Mouse (Mus musculus) C2C12 (cell line): ENCODE results near the gene Id1.

Source experiments
- CEBPB ChIP-seq: IDR thresholded peaks from one replicate; pipeline ENCODE4 v1.6.1; 2011; ENCODE audit warnings: low read depth, mild to moderate bottlenecking, control low read depth, moderate library complexity
- CTCF ChIP-seq: IDR thresholded peaks from one replicate; pipeline ENCODE4 v1.5.1; 2011; ENCODE audit not compliant: control insufficient read depth, insufficient read depth, insufficient read length

DNA sequence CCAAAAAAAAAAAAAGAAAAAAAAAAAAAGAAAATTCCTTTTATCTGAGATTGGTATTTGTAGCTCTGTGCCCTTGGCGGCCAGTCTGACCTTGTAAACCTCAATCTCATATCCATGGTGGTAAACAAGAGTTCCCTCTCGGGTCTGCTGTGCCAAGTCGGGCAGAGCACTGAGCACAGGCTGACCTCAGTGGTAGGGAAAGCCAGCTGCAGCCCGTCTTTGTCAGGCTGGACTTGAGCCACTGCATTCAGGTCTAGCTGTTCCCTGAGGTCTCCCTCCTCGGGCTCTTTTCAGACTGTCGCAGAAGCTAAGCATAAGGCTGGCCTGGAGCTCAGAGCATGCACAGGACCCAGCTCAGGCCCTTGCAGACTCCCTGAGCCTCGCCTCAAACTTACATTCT is 41.3 kb upstream of the Id1 start:
- TF ChIP-seq CTCF (no peak), CEBPB (no peak)
